Mouse (Mus musculus) induced T-regulatory cell, adult 2 months (primary cell): ENCODE measurements around the gene Pnpla5.
"Not testable (repeated sequence)": the region's sequence is repeated elsewhere in the genome, so short reads cannot be mapped to it uniquely, and the experiment has no call there.

Experiments
- DNase-seq: peaks from one replicate; pipeline ENCODE4 v3.0.0-alpha.2; 2012; ENCODE audit warnings: low read depth

Pnpla5 gene

GRCm38 (mm10) chr15:84123075-84123474 lies at the start of gene Pnpla5:
TSS of gene Pnpla5 (minus strand) at chr15:84123175.
- DNase-seq = no peak

GRCm38 (mm10) chr15:84171166-84171565 lies 48.2 kb upstream of the Pnpla5 start:
- no peak for DNase-seq

DNA sequence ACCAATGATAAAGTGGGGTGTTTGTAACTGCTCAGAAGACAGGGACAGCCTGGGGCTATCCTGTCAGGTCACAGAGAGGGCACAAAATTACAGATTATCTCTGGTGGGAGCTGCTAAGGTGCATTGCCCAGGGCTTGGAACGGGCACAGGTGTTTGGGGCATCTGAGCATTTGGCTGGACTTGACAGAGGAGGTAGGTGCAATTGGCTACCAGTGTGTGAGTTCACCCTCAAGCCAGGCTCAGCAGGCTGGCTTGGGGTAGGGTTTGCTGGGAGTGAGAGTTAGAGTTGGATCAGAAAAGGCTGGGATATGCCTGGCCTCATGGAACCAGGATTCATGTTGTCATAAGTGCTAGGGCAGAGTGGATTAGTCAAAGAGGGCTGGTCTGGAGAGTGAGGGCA lies 46.5 kb upstream of the Pnpla5 start:
- DNase-seq = no peak

DNA sequence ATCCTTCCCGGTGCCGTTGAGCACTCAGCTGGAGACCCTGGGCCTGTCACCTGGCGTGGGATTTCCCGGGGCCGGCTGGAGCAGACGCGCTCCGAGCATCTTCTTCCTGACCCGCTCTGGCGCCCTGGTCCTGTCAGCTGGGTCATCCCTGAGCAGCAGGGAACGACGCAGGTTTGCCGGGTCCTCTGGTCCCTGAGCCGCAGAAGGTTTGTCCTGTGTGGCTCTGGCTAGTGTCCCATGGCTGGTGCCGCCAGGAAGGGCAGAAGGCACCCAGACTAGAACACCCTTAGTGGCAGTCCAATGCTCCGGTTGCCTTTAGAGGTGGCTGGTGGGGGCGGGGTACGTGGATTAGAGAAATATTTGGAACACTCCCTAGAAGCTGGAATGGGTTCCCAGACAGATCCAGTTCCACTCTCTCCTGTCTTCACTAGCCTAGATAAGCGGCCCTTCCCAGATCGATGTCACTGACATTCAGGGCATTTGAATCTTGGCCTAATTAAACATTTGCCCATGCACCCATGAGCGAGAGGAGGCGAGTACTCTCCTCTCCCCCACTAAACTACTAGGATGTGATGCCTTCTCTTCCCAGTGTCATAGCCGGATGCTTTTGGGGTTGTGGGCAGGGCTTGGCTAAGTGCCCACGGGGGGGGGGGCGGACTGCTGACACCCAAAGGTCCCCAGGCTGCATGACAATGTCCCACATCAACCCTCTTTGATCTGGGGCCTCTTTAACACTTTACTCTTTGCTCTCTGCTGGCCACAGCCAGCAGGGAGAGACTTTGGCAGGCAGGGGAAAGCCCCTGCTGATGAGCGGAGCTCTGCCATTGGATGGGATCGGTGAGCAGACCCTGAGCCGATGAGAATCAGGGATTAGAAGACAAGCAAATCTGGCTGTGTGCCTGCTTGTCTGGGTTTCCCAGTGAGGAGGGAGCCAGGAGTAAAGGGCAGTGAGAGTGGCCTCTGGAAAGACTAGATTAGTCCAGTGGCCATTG lies 45.5 kb upstream of the Pnpla5 start:
- DNase-seq = peak; percentile 51

- DNase-seq = peak; percentile 81
Measured at GRCm38 (mm10) chr15:84167600-84167999, 44.6 kb upstream of the Pnpla5 start, which contains the start of gene Pnpla3. TSS of gene Pnpla3 (plus strand) at chr15:84167837.

DNA sequence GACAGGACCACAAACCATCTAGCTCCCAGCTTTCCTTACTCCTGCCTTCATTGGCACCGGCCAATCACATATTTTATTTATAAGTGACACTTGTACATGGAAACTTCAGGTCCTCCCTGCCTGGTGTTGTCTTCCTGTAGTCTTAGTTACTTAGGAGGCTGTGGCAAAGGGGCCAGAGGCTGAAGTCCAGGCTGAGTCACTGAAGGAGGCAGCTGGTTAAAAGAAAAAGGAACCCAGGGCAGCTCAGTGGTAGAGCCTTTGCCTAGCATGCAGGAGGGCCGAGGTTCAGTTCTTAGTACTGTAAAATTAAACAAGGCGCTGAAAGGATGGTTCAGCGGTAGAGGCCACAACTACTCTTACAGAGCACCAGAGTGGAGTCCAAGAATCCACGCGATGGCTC lies 43.8 kb upstream of the Pnpla5 start:
- DNase-seq = no peak

DNA sequence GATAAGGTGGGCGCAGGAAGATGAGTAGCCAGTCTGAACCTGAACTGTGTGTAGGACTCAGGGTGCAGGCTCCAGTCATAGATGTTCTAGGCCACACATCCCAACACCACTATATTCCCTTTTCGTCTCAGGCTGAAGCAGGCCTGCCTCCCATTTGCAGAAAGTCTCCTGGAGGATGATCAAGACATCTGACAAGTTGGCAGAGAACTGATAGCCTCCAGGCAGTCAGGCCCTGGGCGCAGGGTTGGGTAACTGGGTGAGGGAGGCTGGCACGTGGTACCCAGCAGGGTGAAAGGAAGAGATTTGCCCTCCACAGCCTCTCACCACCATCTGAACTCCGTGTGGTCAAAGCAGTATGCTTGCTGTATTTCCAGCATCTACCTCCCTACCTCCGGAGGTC lies 38.9 kb upstream of the Pnpla5 start:
- no peak for DNase-seq

DNA sequence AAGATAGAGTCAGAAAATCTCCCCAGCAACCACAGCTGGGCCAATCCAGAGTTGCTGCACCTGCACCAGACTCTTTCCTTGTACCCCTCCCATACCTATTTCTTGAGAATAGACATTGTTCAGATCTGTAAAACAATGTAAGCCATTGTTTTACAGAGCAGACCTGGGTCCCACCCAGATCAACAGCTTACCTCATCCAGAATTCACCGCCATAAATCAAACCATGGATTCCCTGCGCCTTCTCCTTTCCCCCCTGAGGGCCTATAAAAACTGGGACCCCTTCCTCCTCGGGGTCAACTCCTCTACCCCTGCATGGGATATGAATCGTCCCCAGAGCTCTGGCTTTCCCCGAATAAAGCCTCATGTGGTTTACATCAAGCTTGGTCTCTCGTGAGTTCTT lies 34.6 kb upstream of the Pnpla5 start:
- not testable (repeated sequence) for DNase-seq

GRCm38 (mm10) chr15:84156158-84156557 lies 33.2 kb upstream of the Pnpla5 start:
- no peak for DNase-seq

- DNase-seq = no peak
Measured at GRCm38 (mm10) chr15:84140929-84141328, 18.0 kb upstream of the Pnpla5 start.

GRCm38 (mm10) chr15:84140109-84140508 lies 17.1 kb upstream of the Pnpla5 start:
- DNase-seq = no peak

- DNase-seq = no peak
Measured at GRCm38 (mm10) chr15:84139592-84140005, 16.6 kb upstream of the Pnpla5 start.

DNA sequence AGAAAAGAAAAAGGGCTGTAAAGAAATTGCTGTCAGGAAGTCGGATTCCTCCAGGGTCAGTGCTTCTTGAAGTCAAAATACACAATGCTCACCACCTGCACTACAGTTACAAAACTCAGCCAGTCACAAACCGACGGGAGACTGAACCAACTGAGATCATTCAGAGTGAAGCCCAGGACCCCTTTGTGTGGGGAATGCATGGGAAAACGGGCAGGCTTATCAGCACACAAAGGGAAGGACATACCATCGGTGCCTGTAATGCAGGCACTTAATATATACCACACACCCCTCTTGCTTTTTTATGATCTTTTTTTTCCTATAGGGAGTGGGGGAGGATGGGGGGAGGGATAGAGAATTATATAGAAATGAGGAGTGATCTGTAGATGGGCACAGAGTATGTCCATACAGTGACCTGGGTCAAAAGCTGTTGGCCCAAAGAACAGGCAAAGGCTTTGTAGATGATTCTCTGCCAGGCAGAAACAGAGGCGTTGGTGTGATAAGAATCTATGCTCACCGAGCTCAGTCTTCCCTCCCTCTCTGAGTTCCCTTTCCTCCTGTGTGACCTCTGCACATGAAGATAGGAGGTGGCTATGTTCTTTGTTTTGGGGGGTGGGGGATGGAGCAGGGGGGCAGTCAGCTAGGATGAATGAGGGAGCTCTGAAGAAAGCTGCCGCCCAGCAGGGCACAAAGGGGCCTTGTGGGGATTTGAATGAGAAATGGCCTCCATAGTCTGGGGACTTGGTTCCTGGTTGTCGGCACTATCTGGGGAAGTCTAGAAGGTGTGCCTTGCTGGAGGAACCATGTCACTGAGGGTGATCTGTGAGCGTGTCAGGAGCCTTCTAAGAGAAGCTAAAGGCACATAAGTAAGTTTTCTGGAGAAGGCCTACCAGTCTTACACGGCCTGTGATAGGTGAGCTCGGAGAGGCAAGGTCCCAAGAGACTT lies 13.8 kb upstream of the Pnpla5 start:
- DNase-seq = no peak

GRCm38 (mm10) chr15:84135472-84135871 lies 12.5 kb upstream of the Pnpla5 start:
- peak; percentile 66 for DNase-seq

GRCm38 (mm10) chr15:84133440-84133839 lies 10.5 kb upstream of the Pnpla5 start:
- DNase-seq = no peak

DNA sequence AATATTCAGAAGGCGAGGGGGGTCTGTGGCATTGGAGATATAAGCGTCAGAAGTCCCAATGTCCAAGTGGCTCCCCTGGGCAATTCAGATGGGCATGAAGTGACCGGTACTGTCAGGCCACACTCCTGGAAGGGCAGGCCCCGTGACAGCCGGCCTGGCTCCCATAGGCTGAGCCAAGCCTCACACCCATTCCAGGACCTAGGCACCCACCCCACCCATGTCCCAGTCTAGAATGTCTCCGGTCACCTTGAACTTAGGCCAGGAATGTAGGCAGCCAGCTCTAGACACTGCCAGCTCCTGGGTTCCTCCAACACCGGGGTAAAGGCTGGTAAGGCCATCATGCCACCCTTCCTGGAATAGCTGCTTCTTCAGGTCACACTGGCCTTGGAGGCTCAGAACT lies 9.0 kb upstream of the Pnpla5 start:
- no peak for DNase-seq

DNA sequence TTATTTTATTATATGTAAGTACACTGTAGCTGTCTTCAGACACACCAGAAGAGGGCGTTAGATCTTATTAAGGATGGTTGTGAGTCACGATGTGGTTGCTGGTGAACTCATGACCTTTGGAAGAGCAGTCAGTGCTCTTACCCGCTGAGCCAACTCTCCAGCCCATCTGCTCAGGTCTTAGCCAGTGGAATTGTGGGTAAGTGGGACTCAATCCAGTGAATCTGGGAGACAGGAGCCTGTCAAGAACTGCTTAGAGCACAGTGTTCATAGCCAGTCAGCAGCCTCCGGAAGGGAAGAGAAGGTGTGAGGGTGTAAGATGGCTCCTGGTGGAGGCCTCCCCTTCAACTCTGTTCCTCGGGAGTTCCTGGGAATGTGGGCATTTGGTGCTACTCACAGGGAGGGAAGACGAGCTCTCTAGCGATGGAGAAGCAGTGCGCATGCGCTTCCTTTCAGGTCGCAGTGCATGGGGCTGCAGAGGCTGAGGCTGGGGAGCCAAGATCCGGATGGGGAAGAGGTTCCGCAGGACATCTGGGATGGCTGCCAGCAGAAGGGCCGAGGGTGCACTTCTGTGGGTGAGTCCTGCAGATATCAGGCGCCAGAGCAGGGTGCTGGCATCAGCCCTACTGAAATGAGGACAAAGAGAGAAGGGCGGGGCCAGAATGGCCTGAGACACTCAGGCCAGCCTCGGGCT lies 8.3 kb upstream of the Pnpla5 start:
- DNase-seq = no peak

- no peak for DNase-seq
Measured at GRCm38 (mm10) chr15:84126871-84127270, 3.9 kb upstream of the Pnpla5 start.

GRCm38 (mm10) chr15:84126447-84126846 lies 3.5 kb upstream of the Pnpla5 start:
- no peak for DNase-seq

GRCm38 (mm10) chr15:84124086-84124485 lies 1.1 kb upstream of the Pnpla5 start:
- no peak for DNase-seq

GRCm38 (mm10) chr15:84121036-84121435 lies 1.9 kb downstream of the Pnpla5 start:
- no peak for DNase-seq

DNA sequence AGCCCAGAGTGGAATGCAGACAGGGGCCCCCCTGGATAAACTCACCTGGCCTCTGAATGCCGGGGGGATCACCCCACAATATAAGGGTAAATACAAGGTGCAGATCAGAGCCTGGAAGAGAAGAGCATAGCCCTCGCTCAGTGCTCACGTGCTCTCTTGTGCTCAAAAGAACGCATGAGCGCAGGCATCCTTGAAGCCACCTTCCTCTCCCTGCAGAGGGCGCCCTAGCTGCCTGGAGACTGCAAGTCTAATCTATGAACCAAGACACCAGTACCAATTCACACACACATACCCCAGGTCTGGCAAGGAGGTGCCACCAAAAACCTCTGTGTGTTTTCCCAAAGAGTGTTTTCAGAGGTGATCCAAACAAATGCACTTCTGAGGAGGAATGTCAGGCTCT lies 2.4 kb downstream of the Pnpla5 start:
- DNase-seq = no peak
